Mouse (Mus musculus) embryonic facial prominence, embryonic 15.5 days (tissue): Measurements from ENCODE around the gene C1qc. TPM values are rescaled to one million over a fixed set of nuclear protein-coding genes. Genes with fewer than 3 reads are reported as not detected.

Source experiments
- ATAC-seq: fragments of 200-750 bp; cut with Nextera tagmentation; 2 replicates; pipeline ENCODE4 v1.8.0; 2017; ENCODE audit warnings: low read depth, moderate TSS enrichment; ENCODE audit not compliant: insufficient number of reproducible peaks, low FRiP score, low TSS enrichment
- H3K27ac ChIP-seq: fragments of 300-500 bp; sonication (generic); replicated peaks from 2 replicates; pipeline ENCODE4 v1.5.1; 2015; ENCODE audit warnings: mild to moderate bottlenecking, inconsistent platforms
- H3K27me3 ChIP-seq: fragments of 300-500 bp; sonication (generic); 2 replicates; pipeline ENCODE4 v1.6.1; 2015; ENCODE audit warnings: inconsistent platforms
- H3K36me3 ChIP-seq: fragments of 300-500 bp; sonication (generic); 2 replicates; pipeline ENCODE4 v1.6.1; 2015; ENCODE audit warnings: mild to moderate bottlenecking, inconsistent platforms
- H3K4me1 ChIP-seq: fragments of 300-500 bp; sonication (generic); 2 replicates; pipeline ENCODE4 v1.6.1; 2015; ENCODE audit warnings: inconsistent platforms
- H3K4me2 ChIP-seq: fragments of 300-500 bp; sonication (generic); replicated peaks from 2 replicates; pipeline ENCODE4 v1.6.1; 2015; ENCODE audit warnings: mild to moderate bottlenecking, inconsistent platforms
- H3K4me3 ChIP-seq: fragments of 300-500 bp; sonication (generic); replicated peaks from 2 replicates; pipeline ENCODE4 v1.5.1; 2015; ENCODE audit warnings: mild to moderate bottlenecking, inconsistent platforms
- H3K9ac ChIP-seq: fragments of 300-500 bp; sonication (generic); 2 replicates; pipeline ENCODE4 v1.6.1; 2015; ENCODE audit warnings: inconsistent platforms
- H3K9me3 ChIP-seq: fragments of 300-500 bp; sonication (generic); replicated peaks from 2 replicates; pipeline ENCODE4 v1.6.1; 2016; ENCODE audit warnings: inconsistent platforms
- WGBS: fragments of 180-500 bp; shearing (Covaris S2); methylation state at CpG from one replicate; pipeline ENCODE4 v1.1.7; 2015; 5-methylcytosine and 5-hydroxymethylcytosine counted together
- polyA plus RNA-seq: library from polyadenylated mRNA; unstranded; fragments of >200 nt; fragmentation: Nextera tagmentation; extraction: Ambion mirVana; gene quantifications from 2 replicates; pipeline ENCODE4 v1.2.1, GENCODE M21; 2015

The C1qc gene
- polyA plus RNA-seq, 1 experiment from 2014 or later = 46.0 TPM

GRCm38 (mm10) chr4:136916359-136917164, 23.7 kb upstream of the C1qc start:
- ATAC-seq = no peak
- Histone ChIP-seq H3K27me3 (peaks cover 23% of the 10 kb centered on the region), H3K27ac (no peak overlapping the region), H3K4me2 (no peak overlapping the region), H3K9ac (no peak overlapping the region), H3K9me3 (no peaks in the 10 kb centered on the region), H3K36me3 (no peaks in the 10 kb centered on the region), H3K4me3 (no peak overlapping the region), H3K4me1 (no peaks in the 10 kb centered on the region)
- whole genome bisulfite sequencing = 67% methylated on average over 20 of the region's 20 CpGs

GRCm38 (mm10) chr4:136912841-136913240, 20.0 kb upstream of the C1qc start:
- no peaks in the 10 kb centered on the region for H3K36me3 ChIP-seq
- 18% methylated on average over 9 of the region's 9 CpGs for WGBS
- no peak overlapping the region for H3K27ac ChIP-seq
- peaks cover 41% of the 10 kb centered on the region for H3K27me3 ChIP-seq
- H3K4me3 ChIP-seq = no peak overlapping the region
- no peaks in the 10 kb centered on the region for H3K9me3 ChIP-seq
- H3K4me1 ChIP-seq = no peaks in the 10 kb centered on the region
- ATAC-seq = no peak
- H3K9ac ChIP-seq = no peak overlapping the region
- no peak overlapping the region for H3K4me2 ChIP-seq

- no peak overlapping the region for H3K4me2 ChIP-seq
- ATAC-seq = no peak
- no peak overlapping the region for H3K27ac ChIP-seq
- no peaks in the 10 kb centered on the region for H3K9me3 ChIP-seq
- H3K4me1 ChIP-seq = no peaks in the 10 kb centered on the region
- H3K4me3 ChIP-seq = no peak overlapping the region
- 36% methylated on average over 9 of the region's 9 CpGs for WGBS
- no peaks in the 10 kb centered on the region for H3K36me3 ChIP-seq
- H3K27me3 ChIP-seq = peaks cover 47% of the 10 kb centered on the region
- H3K9ac ChIP-seq = no peak overlapping the region
Measured at GRCm38 (mm10) chr4:136911804-136912203, 18.9 kb upstream of the C1qc start.

- Histone ChIP-seq H3K36me3 (no peaks in the 10 kb centered on the region), H3K27me3 (peaks cover 53% of the 10 kb centered on the region), H3K27ac (no peak overlapping the region), H3K4me1 (no peaks in the 10 kb centered on the region), H3K4me3 (no peak overlapping the region), H3K9ac (no peak overlapping the region), H3K4me2 (no peak overlapping the region), H3K9me3 (no peaks in the 10 kb centered on the region)
- WGBS = 6% methylated on average over 17 of the region's 17 CpGs
- no peak for ATAC-seq
Measured at GRCm38 (mm10) chr4:136911211-136911646, 18.4 kb upstream of the C1qc start.

GRCm38 (mm10) chr4:136907809-136908208, 14.9 kb upstream of the C1qc start:
- Histone ChIP-seq H3K9me3 (no peaks in the 10 kb centered on the region), H3K27ac (no peak overlapping the region), H3K4me3 (no peak overlapping the region), H3K4me2 (no peak overlapping the region), H3K9ac (no peak overlapping the region), H3K27me3 (peaks cover 76% of the 10 kb centered on the region), H3K4me1 (0 out of 2 replicates have a peak, but pooled peaks cover 5% of the 10 kb centered on the region), H3K36me3 (no peaks in the 10 kb centered on the region)
- no peak for ATAC-seq

- Histone ChIP-seq H3K9me3 (no peaks in the 10 kb centered on the region), H3K27me3 (peaks cover 68% of the 10 kb centered on the region), H3K4me1 (0 out of 2 replicates have a peak, but pooled peaks cover 5% of the 10 kb centered on the region), H3K4me2 (no peak overlapping the region), H3K36me3 (no peaks in the 10 kb centered on the region), H3K4me3 (no peak overlapping the region), H3K9ac (no peak overlapping the region), H3K27ac (no peak overlapping the region)
- WGBS = 13% methylated on average over 7 of the region's 7 CpGs
- no peak for ATAC-seq
Measured at GRCm38 (mm10) chr4:136907033-136907432, 14.2 kb upstream of the C1qc start.

- under 1% methylated on average over 23 of the region's 23 CpGs for WGBS
Measured at GRCm38 (mm10) chr4:136904767-136905539, 12.1 kb upstream of the C1qc start.

GRCm38 (mm10) chr4:136899154-136899553, 6.3 kb upstream of the C1qc start:
- H3K9ac ChIP-seq = no peak overlapping the region
- ATAC-seq = no peak
- H3K4me3 ChIP-seq = no peak overlapping the region
- peaks cover 50% of the 10 kb centered on the region for H3K27me3 ChIP-seq
- H3K27ac ChIP-seq = no peak overlapping the region
- no peaks in the 10 kb centered on the region for H3K9me3 ChIP-seq
- H3K4me2 ChIP-seq = no peak overlapping the region
- 58% methylated on average over 7 of the region's 7 CpGs for WGBS
- no peaks in the 10 kb centered on the region for H3K36me3 ChIP-seq
- H3K4me1 ChIP-seq = peaks cover 4% of the 10 kb centered on the region; the same call in 1 of the 2 replicates

More at GRCm38 (mm10) chr4:136904767-136905539, 12.1 kb upstream of the C1qc start:
- Histone ChIP-seq H3K4me2 (no peak overlapping the region), H3K36me3 (no peaks in the 10 kb centered on the region), H3K4me3 (no peak overlapping the region), H3K27ac (no peak overlapping the region), H3K27me3 (peaks cover 49% of the 10 kb centered on the region), H3K9ac (no peak overlapping the region), H3K9me3 (no peaks in the 10 kb centered on the region), H3K4me1 (0 out of 2 replicates have a peak, but pooled peaks cover 5% of the 10 kb centered on the region)
- ATAC-seq = no peak

GRCm38 (mm10) chr4:136898637-136899036, 5.8 kb upstream of the C1qc start, which contains the start of gene C1qa:
Gene C1qa, minus strand, starts transcription at chr4:136898803.
- H3K9ac ChIP-seq = no peak within 1 kb of the TSS
- ATAC-seq = no peak
- WGBS = 66% methylated on average over 9 of the region's 9 CpGs
- no peaks in the 10 kb centered on the region for H3K9me3 ChIP-seq
- H3K4me1 ChIP-seq = peaks cover 4% of the 10 kb centered on the region; the same call in 1 of the 2 replicates
- no peak within 1 kb of the TSS for H3K4me2 ChIP-seq
- H3K36me3 ChIP-seq = no peaks in the 10 kb centered on the region
- H3K4me3 ChIP-seq = no peak within 1 kb of the TSS
- no peak within 1 kb of the TSS for H3K27ac ChIP-seq
- H3K27me3 ChIP-seq = peaks cover 49% of the 10 kb centered on the region

GRCm38 (mm10) chr4:136898084-136898598, 5.3 kb upstream of the C1qc start:
- WGBS = 57% methylated on average over 9 of the region's 9 CpGs
- ATAC-seq = no peak

GRCm38 (mm10) chr4:136896461-136896860, 3.6 kb upstream of the C1qc start:
- ATAC-seq = no peak
- H3K4me3 ChIP-seq = no peak overlapping the region
- H3K4me1 ChIP-seq = peaks cover 4% of the 10 kb centered on the region; the same call in 1 of the 2 replicates
- no peaks in the 10 kb centered on the region for H3K36me3 ChIP-seq
- no peak overlapping the region for H3K4me2 ChIP-seq
- 32% methylated on average over 10 of the region's 10 CpGs for WGBS
- H3K27me3 ChIP-seq = peaks cover 57% of the 10 kb centered on the region
- no peak overlapping the region for H3K9ac ChIP-seq
- no peaks in the 10 kb centered on the region for H3K9me3 ChIP-seq
- no peak overlapping the region for H3K27ac ChIP-seq

More at GRCm38 (mm10) chr4:136898084-136898598, 5.3 kb upstream of the C1qc start:
- no peaks in the 10 kb centered on the region for H3K9me3 ChIP-seq
- peaks cover 49% of the 10 kb centered on the region for H3K27me3 ChIP-seq
- no peak overlapping the region for H3K4me2 ChIP-seq
- peaks cover 4% of the 10 kb centered on the region; the same call in 1 of the 2 replicates for H3K4me1 ChIP-seq
- no peak overlapping the region for H3K27ac ChIP-seq
- H3K4me3 ChIP-seq = no peak overlapping the region
- H3K36me3 ChIP-seq = no peaks in the 10 kb centered on the region
- H3K9ac ChIP-seq = no peak overlapping the region
